Mouse (Mus musculus): ENCODE results near the gene Sez6l2. TPM values are rescaled to one million over a fixed set of nuclear protein-coding genes. Genes with fewer than 3 reads are reported as not detected.

The Sez6l2 gene
- polyA plus RNA-seq, 1 experiment from 2014 or later: 0.68 TPM

DNA sequence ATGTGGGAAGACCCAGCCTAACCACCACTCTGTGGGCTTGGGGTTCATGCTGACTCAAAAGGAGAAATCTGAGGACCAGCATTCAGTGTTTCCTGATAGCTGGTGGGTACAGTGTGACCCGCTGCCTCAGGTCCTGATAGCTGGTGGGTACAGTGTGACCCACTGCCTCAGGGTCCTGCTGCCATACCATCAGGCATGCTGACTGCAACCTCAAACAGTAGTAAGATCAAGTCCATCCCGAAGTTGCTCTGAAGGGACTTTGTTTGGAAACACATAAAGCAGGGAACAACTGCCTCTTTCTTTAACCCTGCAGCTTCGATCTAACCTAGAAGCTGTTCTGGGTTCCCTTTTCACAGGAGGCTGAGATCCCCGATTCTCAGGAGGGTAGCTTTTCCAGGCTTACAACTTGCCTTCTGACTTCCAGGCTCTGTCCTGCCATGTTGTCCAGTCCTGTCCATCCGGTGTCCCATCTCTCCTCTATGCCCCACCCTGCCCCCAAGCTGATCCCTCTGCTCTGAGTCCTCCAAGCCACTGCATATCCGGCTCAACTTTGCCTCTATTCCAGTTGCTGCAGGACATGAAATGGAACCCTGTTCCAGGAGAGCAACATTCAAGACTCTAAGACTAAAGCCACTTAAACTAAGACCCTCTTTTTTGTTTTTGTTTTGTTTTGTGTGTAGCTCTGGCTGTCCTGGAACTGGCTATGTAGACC is 57.1 kb downstream of the Sez6l2 start:
- WGBS: 75% methylated on average over 6 of the region's 6 CpGs
- no peak overlapping the region for H3K4me3 ChIP-seq (ENCODE audit: low read depth, low read length)

DNA sequence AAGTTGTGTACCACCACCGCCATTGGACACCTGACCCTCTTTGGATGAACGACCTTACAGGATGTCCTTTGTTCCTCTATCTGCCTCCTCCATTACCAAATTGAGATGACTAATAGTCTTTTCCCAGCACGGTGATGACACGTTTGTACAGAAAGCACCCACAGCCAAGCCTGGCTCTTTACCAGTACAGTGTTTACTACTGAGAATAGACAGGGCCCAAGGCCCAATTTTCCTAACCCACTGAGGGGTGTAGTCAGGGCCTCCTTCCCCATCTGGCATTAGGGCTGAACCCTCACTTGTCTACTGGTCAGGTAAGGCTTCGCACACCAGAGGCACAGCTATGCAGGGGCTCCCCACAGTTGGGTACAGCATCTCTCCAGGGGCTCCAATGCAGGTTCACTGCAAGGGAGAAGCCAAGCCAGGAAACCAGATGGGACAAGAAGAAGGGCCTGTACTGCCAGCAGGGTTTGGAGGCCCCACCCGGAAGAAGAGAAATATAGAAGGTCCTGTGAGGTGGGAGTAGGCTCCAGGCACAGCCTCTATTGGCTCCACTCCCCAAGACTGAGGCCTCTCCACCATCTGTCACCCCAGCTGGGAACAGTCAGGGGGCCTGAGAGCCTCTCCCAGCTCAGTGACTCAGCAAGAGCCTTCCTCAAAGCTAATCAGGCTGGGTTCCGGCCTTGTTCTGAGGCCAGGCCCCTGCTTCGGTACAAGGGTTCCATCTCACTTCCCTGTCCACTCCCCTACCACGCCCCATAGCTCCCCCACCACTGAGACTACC is 58.1 kb downstream of the Sez6l2 start:
- H3K4me2 ChIP-seq: no peak overlapping the region
- no peaks in the 10 kb centered on the region for H3K4me1 ChIP-seq (ENCODE audit: insufficient read depth)
- no peak for TF ChIP-seq CTCF (IDR thresholded peaks at IDR 0.05; ENCODE audit: low read depth)
- H3K9ac ChIP-seq: peak overlapping the region; percentile 29
- H3K27ac ChIP-seq (ENCODE audit: low read depth): peak overlapping the region; percentile 63
- DNase-seq (peak; percentile 63), ATAC-seq (ENCODE audit: insufficient read depth) (peak; percentile 80)
- WGBS: 43% methylated on average over 9 of the region's 9 CpGs
- H3K27me3 ChIP-seq (ENCODE audit: insufficient read depth, low read length): no peaks in the 10 kb centered on the region
- H3K9me3 ChIP-seq (ENCODE audit: low read depth, low read length): no peaks in the 10 kb centered on the region
- H3K36me3 ChIP-seq (ENCODE audit: insufficient read depth): peaks cover 17% of the 10 kb centered on the region; the same call in 1 of the 2 replicates
- no peak overlapping the region for H3K4me3 ChIP-seq (ENCODE audit: low read depth, low read length)

More for the DNA sequence above, 57.1 kb downstream of the Sez6l2 start:
- DNase-seq: no peak
- peaks cover 7% of the 10 kb centered on the region; the same call in 1 of the 2 replicates for H3K36me3 ChIP-seq (ENCODE audit: insufficient read depth)
- no peak overlapping the region for H3K4me2 ChIP-seq
- no peaks in the 10 kb centered on the region for H3K4me1 ChIP-seq (ENCODE audit: insufficient read depth)
- H3K9ac ChIP-seq: no peak overlapping the region
- no peak for ATAC-seq (ENCODE audit: insufficient read depth)
- no peak for TF ChIP-seq CTCF (IDR thresholded peaks at IDR 0.05; ENCODE audit: low read depth)
- no peaks in the 10 kb centered on the region for H3K27me3 ChIP-seq (ENCODE audit: insufficient read depth, low read length)
- H3K9me3 ChIP-seq (ENCODE audit: low read depth, low read length): no peaks in the 10 kb centered on the region
- no peak overlapping the region for H3K27ac ChIP-seq (ENCODE audit: low read depth)

DNA sequence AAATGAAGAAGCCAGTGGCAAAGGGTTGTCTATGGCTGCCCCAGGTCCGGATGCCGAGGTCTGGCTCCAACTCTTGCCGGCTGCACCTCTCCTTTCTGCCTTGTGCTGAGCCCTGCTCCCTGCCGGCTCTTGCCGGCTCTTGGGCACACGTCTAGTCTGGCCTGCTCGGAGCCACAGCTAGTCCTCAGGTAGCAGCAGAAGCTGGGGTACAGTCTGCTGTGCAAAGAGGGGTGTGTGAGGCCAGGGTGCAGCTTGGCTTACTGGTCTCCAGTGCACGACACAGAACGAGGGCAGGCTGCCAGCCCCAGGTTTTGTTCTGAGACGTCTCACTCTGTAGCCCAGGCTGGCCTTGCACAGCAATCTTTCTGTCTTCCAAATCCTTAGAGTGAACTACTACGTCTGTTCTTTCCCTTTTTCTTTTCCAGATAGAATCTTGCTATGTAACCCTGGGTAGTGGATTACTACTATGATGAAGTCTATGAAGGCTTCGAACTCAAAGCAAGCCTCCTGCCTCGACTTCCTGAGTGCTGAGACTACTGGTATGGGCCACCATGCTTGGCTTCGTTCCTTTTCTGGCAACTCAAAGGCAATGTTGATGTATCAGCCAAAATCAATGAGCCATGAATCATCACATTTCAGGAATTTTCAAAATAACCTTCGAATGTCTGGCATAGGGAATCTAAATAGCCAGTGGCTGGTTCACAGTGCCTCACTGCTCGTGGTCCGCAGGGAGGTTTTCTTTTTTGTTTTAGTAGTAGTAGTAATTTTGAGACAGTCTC is 59.1 kb downstream of the Sez6l2 start:
- H3K4me1 ChIP-seq (ENCODE audit: insufficient read depth): no peaks in the 10 kb centered on the region
- 78% methylated on average over 17 of the region's 17 CpGs for WGBS
- no peak overlapping the region for H3K4me2 ChIP-seq
- 0 out of 2 replicates have a peak overlapping the region, but pooled peaks have one; percentile 29 for H3K9ac ChIP-seq
- no peaks in the 10 kb centered on the region for H3K27me3 ChIP-seq (ENCODE audit: insufficient read depth, low read length)
- peak overlapping the region; percentile 46; the same call in 1 of the 2 replicates for H3K27ac ChIP-seq (ENCODE audit: low read depth)
- DNase-seq: no peak
- no peak for TF ChIP-seq CTCF (IDR thresholded peaks at IDR 0.05; ENCODE audit: low read depth)
- H3K36me3 ChIP-seq (ENCODE audit: insufficient read depth): peaks cover 25% of the 10 kb centered on the region; the same call in 1 of the 2 replicates
- no peak overlapping the region for H3K4me3 ChIP-seq (ENCODE audit: low read depth, low read length)
- H3K9me3 ChIP-seq (ENCODE audit: low read depth, low read length): no peaks in the 10 kb centered on the region
- ATAC-seq (ENCODE audit: insufficient read depth): no peak

DNA sequence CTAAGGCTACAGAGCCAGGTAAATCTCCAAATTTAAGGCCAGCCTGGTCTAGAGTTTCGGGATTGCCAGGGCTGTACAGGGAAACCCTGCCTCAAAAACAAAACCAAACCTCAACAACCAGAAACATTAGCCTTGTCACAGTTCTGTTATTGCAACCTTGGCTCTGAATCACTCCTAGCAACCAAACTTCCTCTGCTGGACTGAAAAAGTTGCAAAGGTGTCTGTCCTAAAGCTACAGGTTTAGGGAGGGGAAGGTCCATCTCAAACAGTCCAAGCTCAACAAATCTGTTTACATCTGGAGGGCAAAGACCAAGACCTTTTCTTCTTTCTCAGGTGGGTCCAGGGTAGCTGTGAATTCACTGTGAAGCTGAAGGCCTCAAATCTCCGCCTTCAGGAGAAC is 60.7 kb downstream of the Sez6l2 start:
- 86% methylated on average over 2 of the region's 2 CpGs for WGBS
- no peak for DNase-seq
- no peak for TF ChIP-seq CTCF (IDR thresholded peaks at IDR 0.05; ENCODE audit: low read depth)
- no peaks in the 10 kb centered on the region for H3K9me3 ChIP-seq (ENCODE audit: low read depth, low read length)
- H3K4me1 ChIP-seq (ENCODE audit: insufficient read depth): peaks cover 5% of the 10 kb centered on the region; the same call in 1 of the 2 replicates
- H3K27ac ChIP-seq (ENCODE audit: low read depth): no peak overlapping the region
- no peak overlapping the region for H3K4me3 ChIP-seq (ENCODE audit: low read depth, low read length)
- H3K9ac ChIP-seq: no peak overlapping the region
- ATAC-seq (ENCODE audit: insufficient read depth): no peak
- H3K27me3 ChIP-seq (ENCODE audit: insufficient read depth, low read length): no peaks in the 10 kb centered on the region
- peaks cover 38% of the 10 kb centered on the region for H3K36me3 ChIP-seq (ENCODE audit: insufficient read depth)
- no peak overlapping the region for H3K4me2 ChIP-seq

DNA sequence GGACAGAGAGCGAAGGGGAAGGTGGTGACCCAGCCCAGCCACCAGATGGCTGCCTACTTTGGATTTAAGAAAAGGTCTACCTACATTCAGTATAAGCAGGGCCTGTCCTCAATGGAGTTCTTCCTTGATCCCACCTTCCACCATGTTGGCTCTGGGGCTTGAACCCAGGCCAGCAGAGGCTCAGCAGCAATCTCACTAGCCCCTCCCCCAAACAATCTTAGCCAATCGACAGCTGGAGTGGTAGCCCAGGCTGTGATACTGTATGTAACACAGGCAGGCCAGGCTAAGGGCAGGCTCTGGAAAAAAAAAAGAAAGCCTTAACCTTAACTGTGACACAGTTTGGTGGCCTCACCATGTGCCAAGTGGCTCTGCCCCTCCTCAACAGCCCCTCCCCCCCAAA is 61.4 kb downstream of the Sez6l2 start:
- H3K36me3 ChIP-seq (ENCODE audit: insufficient read depth): peaks cover 38% of the 10 kb centered on the region
- DNase-seq: no peak
- H3K27me3 ChIP-seq (ENCODE audit: insufficient read depth, low read length): no peaks in the 10 kb centered on the region
- H3K4me1 ChIP-seq (ENCODE audit: insufficient read depth): peaks cover 5% of the 10 kb centered on the region; the same call in 1 of the 2 replicates
- ATAC-seq (ENCODE audit: insufficient read depth): no peak
- WGBS: 79% methylated on average over 2 of the region's 2 CpGs
- H3K9ac ChIP-seq: no peak overlapping the region
- H3K4me2 ChIP-seq: no peak overlapping the region
- TF ChIP-seq CTCF (IDR thresholded peaks at IDR 0.05; ENCODE audit: low read depth): 0 out of 2 replicates have a peak, but pooled peaks have one; percentile 7
- H3K9me3 ChIP-seq (ENCODE audit: low read depth, low read length): no peaks in the 10 kb centered on the region
- no peak overlapping the region for H3K4me3 ChIP-seq (ENCODE audit: low read depth, low read length)
- H3K27ac ChIP-seq (ENCODE audit: low read depth): no peak overlapping the region

DNA sequence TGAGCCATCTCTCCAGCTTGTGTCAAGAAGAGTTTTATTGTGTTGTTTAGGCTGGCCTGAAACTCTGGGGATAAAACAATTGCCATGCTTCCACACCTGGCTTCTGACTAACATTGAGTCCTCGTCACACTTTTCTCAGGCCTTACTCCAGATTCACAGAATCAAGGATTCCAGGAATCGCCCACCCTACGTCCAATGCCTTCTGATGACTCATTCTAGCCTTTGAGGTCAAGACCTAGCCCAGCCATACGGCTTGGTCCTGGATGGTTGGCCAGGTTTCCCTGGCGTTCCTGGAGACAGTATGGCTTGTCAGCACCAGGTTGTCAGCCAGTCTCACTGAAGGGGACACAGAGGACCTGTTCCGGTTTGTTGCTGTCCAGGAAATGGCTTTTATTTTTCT is 62.0 kb downstream of the Sez6l2 start:
- Histone ChIP-seq H3K27ac (ENCODE audit: low read depth) (no peak overlapping the region), H3K4me1 (ENCODE audit: insufficient read depth) (peaks cover 5% of the 10 kb centered on the region; the same call in 1 of the 2 replicates)

More for the DNA sequence above, 62.0 kb downstream of the Sez6l2 start:
- Histone ChIP-seq H3K4me2 (no peak overlapping the region), H3K9me3 (ENCODE audit: low read depth, low read length) (no peaks in the 10 kb centered on the region), H3K36me3 (ENCODE audit: insufficient read depth) (peaks cover 38% of the 10 kb centered on the region), H3K9ac (no peak overlapping the region), H3K4me3 (ENCODE audit: low read depth, low read length) (no peak overlapping the region), H3K27me3 (ENCODE audit: insufficient read depth, low read length) (no peaks in the 10 kb centered on the region)
- no peak for TF ChIP-seq CTCF (IDR thresholded peaks at IDR 0.05; ENCODE audit: low read depth)
- DNase-seq (no peak), ATAC-seq (ENCODE audit: insufficient read depth) (no peak)
- WGBS: 76% methylated on average over 6 of the region's 6 CpGs
